Mouse (Mus musculus): ENCODE measurements around the gene Atad5. TPM values are rescaled to one million over a fixed set of nuclear protein-coding genes. Genes with fewer than 3 reads are reported as not detected.
"Not testable (repeated sequence)": the region's sequence is repeated elsewhere in the genome, so short reads cannot be mapped to it uniquely, and the experiment has no call there.

The Atad5 gene
- polyA plus RNA-seq, 1 experiment: 11.4 TPM

- Histone ChIP-seq H3K4me1 (ENCODE audit: control insufficient read depth, insufficient read depth, low read length) (no peaks in the 10 kb centered on the region), H3K27ac (ENCODE audit: insufficient read depth, low read length) (no peak overlapping the region), H3K4me3 (ENCODE audit: insufficient read depth, low read length) (no peak overlapping the region)
- TF ChIP-seq POLR2A (IDR thresholded peaks at IDR 0.05; ENCODE audit: low read depth, low read length) (no peak), CTCF (IDR thresholded peaks at IDR 0.05; ENCODE audit: borderline replicate concordance, insufficient read depth, low read length) (no peak)
Observed at GRCm38 (mm10) chr11:80147748-80148147, 58.5 kb downstream of the Atad5 start.

GRCm38 (mm10) chr11:80148313-80148712 lies 59.1 kb downstream of the Atad5 start:
- peaks cover 2% of the 10 kb centered on the region; the same call in 1 of the 2 replicates for H3K4me1 ChIP-seq (ENCODE audit: control insufficient read depth, insufficient read depth, low read length)
- TF ChIP-seq POLR2A (IDR thresholded peaks at IDR 0.05; ENCODE audit: low read depth, low read length) (no peak), CTCF (IDR thresholded peaks at IDR 0.05; ENCODE audit: borderline replicate concordance, insufficient read depth, low read length) (no peak)
- H3K4me3 ChIP-seq (ENCODE audit: insufficient read depth, low read length): no peak overlapping the region
- H3K27ac ChIP-seq (ENCODE audit: insufficient read depth, low read length): no peak overlapping the region

GRCm38 (mm10) chr11:80148974-80149373 lies 59.8 kb downstream of the Atad5 start:
- not testable (repeated sequence) for H3K4me3 ChIP-seq (ENCODE audit: insufficient read depth, low read length); H3K27ac ChIP-seq (ENCODE audit: insufficient read depth, low read length)

GRCm38 (mm10) chr11:80149412-80150023 lies 60.3 kb downstream of the Atad5 start:
- H3K27ac ChIP-seq (ENCODE audit: insufficient read depth, low read length): no peak overlapping the region
- no peak overlapping the region for H3K4me3 ChIP-seq (ENCODE audit: insufficient read depth, low read length)
- TF ChIP-seq POLR2A (IDR thresholded peaks at IDR 0.05; ENCODE audit: low read depth, low read length) (no peak), CTCF (IDR thresholded peaks at IDR 0.05; ENCODE audit: borderline replicate concordance, insufficient read depth, low read length) (no peak)
- H3K4me1 ChIP-seq (ENCODE audit: control insufficient read depth, insufficient read depth, low read length): peaks cover 6% of the 10 kb centered on the region; the same call in 1 of the 2 replicates

More at GRCm38 (mm10) chr11:80148974-80149373, 59.8 kb downstream of the Atad5 start:
- not testable (repeated sequence) for H3K4me1 ChIP-seq (ENCODE audit: control insufficient read depth, insufficient read depth, low read length)

- TF ChIP-seq POLR2A (IDR thresholded peaks at IDR 0.05; ENCODE audit: low read depth, low read length): no peak
- no peak for TF ChIP-seq CTCF (IDR thresholded peaks at IDR 0.05; ENCODE audit: borderline replicate concordance, insufficient read depth, low read length)
- Histone ChIP-seq H3K27ac (ENCODE audit: insufficient read depth, low read length) (no peak overlapping the region), H3K4me3 (ENCODE audit: insufficient read depth, low read length) (no peak overlapping the region), H3K4me1 (ENCODE audit: control insufficient read depth, insufficient read depth, low read length) (peaks cover 6% of the 10 kb centered on the region; the same call in 1 of the 2 replicates)
Observed at GRCm38 (mm10) chr11:80150566-80150965, 61.4 kb downstream of the Atad5 start.

- Histone ChIP-seq H3K4me3 (ENCODE audit: insufficient read depth, low read length) (no peak overlapping the region), H3K4me1 (ENCODE audit: control insufficient read depth, insufficient read depth, low read length) (peaks cover 6% of the 10 kb centered on the region; the same call in 1 of the 2 replicates), H3K27ac (ENCODE audit: insufficient read depth, low read length) (no peak overlapping the region)
- no peak for TF ChIP-seq POLR2A (IDR thresholded peaks at IDR 0.05; ENCODE audit: low read depth, low read length)
- TF ChIP-seq CTCF (IDR thresholded peaks at IDR 0.05; ENCODE audit: borderline replicate concordance, insufficient read depth, low read length): no peak
Observed at GRCm38 (mm10) chr11:80151541-80151940, 62.3 kb downstream of the Atad5 start.

- TF ChIP-seq CTCF (IDR thresholded peaks at IDR 0.05; ENCODE audit: borderline replicate concordance, insufficient read depth, low read length) (no peak), POLR2A (IDR thresholded peaks at IDR 0.05; ENCODE audit: low read depth, low read length) (no peak)
- no peak overlapping the region for H3K4me3 ChIP-seq (ENCODE audit: insufficient read depth, low read length)
- no peak overlapping the region for H3K27ac ChIP-seq (ENCODE audit: insufficient read depth, low read length)
- peaks cover 6% of the 10 kb centered on the region; the same call in 1 of the 2 replicates for H3K4me1 ChIP-seq (ENCODE audit: control insufficient read depth, insufficient read depth, low read length)
Observed at GRCm38 (mm10) chr11:80152376-80152775, 63.2 kb downstream of the Atad5 start.

- Histone ChIP-seq H3K4me1 (ENCODE audit: control insufficient read depth, insufficient read depth, low read length) (peaks cover 6% of the 10 kb centered on the region; the same call in 1 of the 2 replicates), H3K4me3 (ENCODE audit: insufficient read depth, low read length) (peak within 1 kb of the TSS; percentile 35)
- TF ChIP-seq CTCF (IDR thresholded peaks at IDR 0.05; ENCODE audit: borderline replicate concordance, insufficient read depth, low read length): no peak
- peak; percentile 35; the same call in 1 of the 2 replicates for TF ChIP-seq POLR2A (IDR thresholded peaks at IDR 0.05; ENCODE audit: low read depth, low read length)
Observed at GRCm38 (mm10) chr11:80153857-80154495, 64.8 kb downstream of the Atad5 start, which contains the start of gene Adap2. Adap2 (plus strand) TSS chr11:80154105.

GRCm38 (mm10) chr11:80154501-80154900 lies 65.3 kb downstream of the Atad5 start:
- Histone ChIP-seq H3K27ac (ENCODE audit: insufficient read depth, low read length) (no peak overlapping the region), H3K4me3 (ENCODE audit: insufficient read depth, low read length) (peak overlapping the region; percentile 35; the same call in 1 of the 2 replicates), H3K4me1 (ENCODE audit: control insufficient read depth, insufficient read depth, low read length) (peaks cover 6% of the 10 kb centered on the region; the same call in 1 of the 2 replicates)
- TF ChIP-seq POLR2A (IDR thresholded peaks at IDR 0.05; ENCODE audit: low read depth, low read length): no peak
- TF ChIP-seq CTCF (IDR thresholded peaks at IDR 0.05; ENCODE audit: borderline replicate concordance, insufficient read depth, low read length): no peak

More at GRCm38 (mm10) chr11:80153857-80154495, 64.8 kb downstream of the Atad5 start, which contains the start of gene Adap2:
- H3K27ac ChIP-seq (ENCODE audit: insufficient read depth, low read length): 0 out of 2 replicates have a peak within 1 kb of the TSS, but pooled peaks have one; percentile 24

- no peak overlapping the region for H3K27ac ChIP-seq (ENCODE audit: insufficient read depth, low read length)
- H3K4me1 ChIP-seq (ENCODE audit: control insufficient read depth, insufficient read depth, low read length): peaks cover 6% of the 10 kb centered on the region; the same call in 1 of the 2 replicates
- TF ChIP-seq CTCF (IDR thresholded peaks at IDR 0.05; ENCODE audit: borderline replicate concordance, insufficient read depth, low read length): no peak
- no peak for TF ChIP-seq POLR2A (IDR thresholded peaks at IDR 0.05; ENCODE audit: low read depth, low read length)
- H3K4me3 ChIP-seq (ENCODE audit: insufficient read depth, low read length): no peak overlapping the region
Observed at GRCm38 (mm10) chr11:80155541-80155940, 66.3 kb downstream of the Atad5 start.
